Mouse (Mus musculus): Measurements from ENCODE around the gene Dlgap4. TPM values are rescaled to one million over a fixed set of nuclear protein-coding genes. Genes with fewer than 3 reads are reported as not detected.

Gene Dlgap4
- polyA plus RNA-seq, 1 experiment from 2014 or later, result 234 TPM

DNA sequence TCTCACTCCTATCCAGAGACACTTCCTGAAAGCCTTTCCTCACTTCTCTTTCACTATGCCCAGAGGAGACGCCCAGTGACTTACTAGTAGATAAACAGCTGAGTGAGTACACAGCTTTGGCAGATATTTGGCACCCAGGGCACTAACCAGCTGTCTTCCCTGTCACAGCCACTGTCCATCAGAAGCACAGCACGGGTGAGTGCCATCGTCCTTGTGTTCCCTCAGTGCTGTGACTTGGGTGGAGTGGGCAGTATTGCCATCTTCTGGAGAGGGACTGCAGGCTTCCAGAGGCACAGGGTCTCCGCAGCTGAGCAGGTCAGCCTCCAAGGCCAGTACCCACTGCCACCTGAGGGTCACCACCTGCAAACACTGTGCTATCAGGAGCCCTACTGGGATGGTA, 73.2 kb downstream of the Dlgap4 start:
- H3K4me2 ChIP-seq, result no peak overlapping the region
- H3K4me1 ChIP-seq, result peaks cover 26% of the 10 kb centered on the region
- no peaks in the 10 kb centered on the region for H3K9me3 ChIP-seq (replicated peaks)
- no peak overlapping the region for H3K4me3 ChIP-seq
- WGBS, result 81% methylated on average over 4 of the region's 4 CpGs
- H3K27ac ChIP-seq, result no peak overlapping the region
- no peaks in the 10 kb centered on the region for H3K36me3 ChIP-seq (ENCODE audit: poor library complexity, severe bottlenecking)
- H3K9ac ChIP-seq, result no peak overlapping the region
- H3K27me3 ChIP-seq, result no peaks in the 10 kb centered on the region
- no peak for ATAC-seq

DNA sequence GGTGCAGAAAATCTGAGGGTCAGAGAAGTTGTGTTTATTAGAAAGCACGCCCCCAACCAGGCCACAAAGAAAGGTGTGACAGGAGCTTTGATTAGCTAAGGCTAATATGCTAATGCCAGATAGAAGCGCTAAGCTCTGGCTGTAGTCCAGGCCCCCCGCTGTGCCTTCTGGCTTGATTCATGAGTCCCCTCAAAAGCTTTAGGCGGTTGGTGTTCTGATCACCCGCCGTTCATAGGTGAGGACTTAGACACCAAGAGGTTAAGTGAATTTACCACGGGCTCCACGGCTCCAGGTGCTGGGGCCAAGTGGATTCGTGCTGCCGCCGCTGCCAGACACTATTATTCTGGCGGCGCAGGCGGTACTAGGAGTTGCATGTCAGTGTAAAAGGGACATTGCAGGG, 75.1 kb downstream of the Dlgap4 start:
- Histone ChIP-seq H3K27me3 (no peaks in the 10 kb centered on the region), H3K9me3 (replicated peaks) (no peaks in the 10 kb centered on the region), H3K9ac (0 out of 2 replicates have a peak overlapping the region, but pooled peaks have one; percentile 4), H3K36me3 (ENCODE audit: poor library complexity, severe bottlenecking) (no peaks in the 10 kb centered on the region), H3K27ac (peak overlapping the region; percentile 31; the same call in 1 of the 2 replicates), H3K4me2 (peak overlapping the region; percentile 48), H3K4me1 (peaks cover 24% of the 10 kb centered on the region), H3K4me3 (0 out of 2 replicates have a peak overlapping the region, but pooled peaks have one; percentile 6)
- 2% methylated on average over 14 of the region's 14 CpGs for WGBS
- no peak for ATAC-seq

- no peak overlapping the region for H3K27ac ChIP-seq
- H3K9ac ChIP-seq, result no peak overlapping the region
- no peaks in the 10 kb centered on the region for H3K27me3 ChIP-seq
- no peak overlapping the region for H3K4me3 ChIP-seq
- 43% methylated on average over 2 of the region's 2 CpGs for WGBS
- ATAC-seq, result no peak
- peaks cover 28% of the 10 kb centered on the region for H3K4me1 ChIP-seq
- H3K9me3 ChIP-seq (replicated peaks), result no peaks in the 10 kb centered on the region
- no peaks in the 10 kb centered on the region for H3K36me3 ChIP-seq (ENCODE audit: poor library complexity, severe bottlenecking)
- H3K4me2 ChIP-seq, result no peak overlapping the region
Measured at GRCm38 (mm10) chr2:156690833-156691232, 77.3 kb downstream of the Dlgap4 start.

GRCm38 (mm10) chr2:156691746-156692145, 78.2 kb downstream of the Dlgap4 start:
- ATAC-seq, result no peak
- Histone ChIP-seq H3K27me3 (no peaks in the 10 kb centered on the region), H3K9ac (no peak overlapping the region), H3K4me2 (no peak overlapping the region), H3K4me3 (no peak overlapping the region), H3K9me3 (replicated peaks) (no peaks in the 10 kb centered on the region), H3K36me3 (ENCODE audit: poor library complexity, severe bottlenecking) (no peaks in the 10 kb centered on the region), H3K4me1 (peaks cover 28% of the 10 kb centered on the region), H3K27ac (no peak overlapping the region; the same call in 1 of the 2 replicates)
- 63% methylated on average over 9 of the region's 9 CpGs for WGBS

DNA sequence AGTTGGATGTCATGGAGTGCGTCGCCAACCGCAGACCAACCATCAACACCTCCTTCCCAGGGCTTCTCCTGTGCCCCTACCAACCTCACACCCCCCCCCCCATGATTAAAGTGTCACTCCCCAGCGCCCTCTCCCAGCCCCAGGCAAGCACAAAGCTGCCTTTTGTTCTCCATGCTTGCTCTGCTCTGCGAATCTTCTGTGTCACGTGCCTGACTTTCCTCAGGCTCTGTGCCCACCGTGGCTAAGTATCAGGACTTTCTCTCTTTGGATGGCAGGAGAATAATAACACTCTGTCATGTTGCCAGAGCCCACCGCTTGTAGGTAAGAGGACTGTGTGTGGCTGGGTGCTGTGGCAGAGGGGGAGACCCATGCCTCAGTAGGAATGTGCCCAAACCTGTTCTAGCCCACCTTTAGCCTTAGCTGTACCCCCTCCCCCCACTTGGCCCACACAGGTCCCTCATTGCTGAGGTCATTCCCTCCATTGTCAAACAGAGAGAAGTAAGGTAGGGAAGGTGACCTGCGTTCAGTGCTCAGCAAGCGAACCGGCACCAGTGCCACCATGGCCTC, 79.8 kb downstream of the Dlgap4 start:
- no peak overlapping the region for H3K4me2 ChIP-seq
- 45% methylated on average over 11 of the region's 11 CpGs for WGBS
- no peak for ATAC-seq
- no peak overlapping the region for H3K9ac ChIP-seq
- H3K27me3 ChIP-seq, result no peaks in the 10 kb centered on the region
- no peaks in the 10 kb centered on the region for H3K36me3 ChIP-seq (ENCODE audit: poor library complexity, severe bottlenecking)
- no peaks in the 10 kb centered on the region for H3K9me3 ChIP-seq (replicated peaks)
- no peak overlapping the region for H3K4me3 ChIP-seq
- no peak overlapping the region for H3K27ac ChIP-seq
- peaks cover 36% of the 10 kb centered on the region for H3K4me1 ChIP-seq

- H3K27me3 ChIP-seq, result no peaks in the 10 kb centered on the region
- H3K27ac ChIP-seq, result no peak overlapping the region
- ATAC-seq, result peak; percentile 30; the same call in 1 of the 2 replicates
- no peak overlapping the region for H3K4me3 ChIP-seq
- no peak overlapping the region for H3K9ac ChIP-seq
- 51% methylated on average over 8 of the region's 8 CpGs for WGBS
- H3K4me2 ChIP-seq, result no peak overlapping the region
- no peaks in the 10 kb centered on the region for H3K36me3 ChIP-seq (ENCODE audit: poor library complexity, severe bottlenecking)
- H3K4me1 ChIP-seq, result peaks cover 24% of the 10 kb centered on the region
- H3K9me3 ChIP-seq (replicated peaks), result no peaks in the 10 kb centered on the region
Measured at GRCm38 (mm10) chr2:156697261-156697660, 83.8 kb downstream of the Dlgap4 start.

DNA sequence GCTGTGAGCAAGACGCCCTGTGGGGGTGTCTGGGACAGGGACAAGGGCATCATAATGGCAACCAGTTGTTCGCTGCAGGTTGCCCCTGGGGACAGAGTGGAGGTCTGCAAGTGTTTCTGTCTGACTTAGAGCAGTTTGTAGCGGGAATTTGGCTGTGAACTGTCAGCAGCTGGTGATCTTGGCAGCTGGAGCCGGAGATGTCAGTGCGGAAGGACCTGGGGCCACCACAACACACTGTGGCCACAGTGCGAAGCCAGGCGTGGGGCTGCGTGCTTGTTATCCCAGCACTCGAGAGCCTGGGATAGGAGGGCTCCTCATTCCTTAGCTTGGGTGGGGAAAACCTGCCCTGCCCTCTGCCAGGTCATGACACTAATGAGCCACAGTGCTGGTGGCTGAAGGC, 84.7 kb downstream of the Dlgap4 start:
- Histone ChIP-seq H3K4me2 (no peak overlapping the region), H3K27me3 (no peaks in the 10 kb centered on the region), H3K9ac (no peak overlapping the region), H3K4me1 (peaks cover 21% of the 10 kb centered on the region), H3K27ac (no peak overlapping the region), H3K9me3 (replicated peaks) (no peaks in the 10 kb centered on the region), H3K4me3 (no peak overlapping the region), H3K36me3 (ENCODE audit: poor library complexity, severe bottlenecking) (no peaks in the 10 kb centered on the region)
- ATAC-seq, result no peak
- 81% methylated on average over 9 of the region's 9 CpGs for WGBS

DNA sequence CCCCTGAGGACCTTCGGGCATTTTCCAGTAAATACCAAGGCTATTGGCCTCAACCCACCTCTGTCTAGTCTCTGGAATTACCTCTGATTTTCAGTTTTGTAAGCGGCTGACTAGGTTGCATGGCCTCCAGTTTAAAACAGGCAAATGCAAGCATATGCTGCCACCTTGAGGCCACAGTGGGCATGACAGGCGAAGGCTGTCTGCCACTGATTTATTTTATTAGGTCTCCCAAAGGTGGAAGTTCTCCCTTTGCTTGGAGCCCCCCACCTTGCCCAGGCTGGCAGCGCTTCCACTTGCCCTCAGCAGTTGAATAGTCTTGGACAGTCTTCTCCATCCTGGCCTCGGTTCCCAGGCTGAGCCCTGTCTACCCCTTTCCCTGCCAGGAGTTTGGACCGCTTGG, 92.0 kb downstream of the Dlgap4 start:
- H3K36me3 ChIP-seq (ENCODE audit: poor library complexity, severe bottlenecking), result no peaks in the 10 kb centered on the region
- H3K9me3 ChIP-seq (replicated peaks), result no peaks in the 10 kb centered on the region
- no peak overlapping the region for H3K4me2 ChIP-seq
- H3K4me1 ChIP-seq, result no peaks in the 10 kb centered on the region
- no peak overlapping the region for H3K4me3 ChIP-seq
- no peak overlapping the region for H3K9ac ChIP-seq
- no peaks in the 10 kb centered on the region for H3K27me3 ChIP-seq
- 0 out of 2 replicates have a peak, but pooled peaks have one; percentile 51 for ATAC-seq
- H3K27ac ChIP-seq, result no peak overlapping the region
- WGBS, result 19% methylated on average over 6 of the region's 6 CpGs

GRCm38 (mm10) chr2:156716683-156717082, 103.2 kb downstream of the Dlgap4 start:
- Histone ChIP-seq H3K36me3 (ENCODE audit: poor library complexity, severe bottlenecking) (no peaks in the 10 kb centered on the region), H3K27me3 (no peaks in the 10 kb centered on the region), H3K9ac (no peak overlapping the region), H3K4me1 (peaks cover 30% of the 10 kb centered on the region), H3K27ac (no peak overlapping the region), H3K9me3 (replicated peaks) (no peaks in the 10 kb centered on the region), H3K4me2 (0 out of 2 replicates have a peak overlapping the region, but pooled peaks have one; percentile 42), H3K4me3 (no peak overlapping the region)
- 72% methylated on average over 6 of the region's 6 CpGs for WGBS
- ATAC-seq, result no peak

GRCm38 (mm10) chr2:156717320-156718281, 104.1 kb downstream of the Dlgap4 start:
- Histone ChIP-seq H3K36me3 (ENCODE audit: poor library complexity, severe bottlenecking) (no peaks in the 10 kb centered on the region), H3K9me3 (replicated peaks) (no peaks in the 10 kb centered on the region), H3K4me1 (peaks cover 37% of the 10 kb centered on the region), H3K4me3 (0 out of 2 replicates have a peak overlapping the region, but pooled peaks have one; percentile 3), H3K27ac (peak overlapping the region; percentile 77), H3K27me3 (no peaks in the 10 kb centered on the region), H3K4me2 (peak overlapping the region; percentile 42), H3K9ac (peak overlapping the region; percentile 45)
- WGBS, result 22% methylated on average over 17 of the region's 17 CpGs
- ATAC-seq, result no peak

GRCm38 (mm10) chr2:156718793-156719192, 105.3 kb downstream of the Dlgap4 start:
- 78% methylated on average over 5 of the region's 5 CpGs for WGBS
- Histone ChIP-seq H3K27me3 (no peaks in the 10 kb centered on the region), H3K4me2 (no peak overlapping the region), H3K4me3 (no peak overlapping the region), H3K9me3 (replicated peaks) (no peaks in the 10 kb centered on the region), H3K4me1 (peaks cover 49% of the 10 kb centered on the region), H3K27ac (no peak overlapping the region), H3K9ac (no peak overlapping the region), H3K36me3 (ENCODE audit: poor library complexity, severe bottlenecking) (no peaks in the 10 kb centered on the region)
- ATAC-seq, result no peak
